Mouse (Mus musculus) midbrain, embryonic 15.5 days (tissue): ENCODE results near the gene Zfp229. TPM values are rescaled to one million over a fixed set of nuclear protein-coding genes. Genes with fewer than 3 reads are reported as not detected.
"Not testable (repeated sequence)": the region's sequence is repeated elsewhere in the genome, so short reads cannot be mapped to it uniquely, and the experiment has no call there.

Source experiments
- ATAC-seq: fragments of 200-750 bp; cut with Nextera tagmentation; replicated peaks from 2 replicates; pipeline ENCODE4 v1.8.0; 2017; ENCODE audit warnings: moderate TSS enrichment
- H3K27ac ChIP-seq: fragments of 300-500 bp; sonication (generic); 2 replicates; pipeline ENCODE4 v1.5.1; 2015; ENCODE audit warnings: mild to moderate bottlenecking, inconsistent platforms
- H3K27me3 ChIP-seq: fragments of 300-500 bp; sonication (generic); replicated peaks from 2 replicates; pipeline ENCODE4 v1.6.1; 2015; ENCODE audit warnings: inconsistent platforms
- H3K36me3 ChIP-seq: fragments of 300-500 bp; sonication (generic); replicated peaks from 2 replicates; pipeline ENCODE4 v1.6.1; 2015; ENCODE audit warnings: inconsistent platforms
- H3K4me1 ChIP-seq: fragments of 300-500 bp; sonication (generic); 2 replicates; pipeline ENCODE4 v1.6.1; 2015; ENCODE audit warnings: inconsistent platforms
- H3K4me2 ChIP-seq: fragments of 300-500 bp; sonication (generic); 2 replicates; pipeline ENCODE4 v1.6.1; 2015; ENCODE audit warnings: inconsistent platforms, mild to moderate bottlenecking, moderate library complexity
- H3K4me3 ChIP-seq: fragments of 300-500 bp; sonication (generic); 2 replicates; pipeline ENCODE4 v1.5.1; 2015; ENCODE audit warnings: mild to moderate bottlenecking, inconsistent platforms
- H3K9ac ChIP-seq: fragments of 300-500 bp; sonication (generic); 2 replicates; pipeline ENCODE4 v1.6.1; 2015; ENCODE audit warnings: mild to moderate bottlenecking, inconsistent platforms
- H3K9me3 ChIP-seq: fragments of 300-500 bp; sonication (generic); 2 replicates; pipeline ENCODE4 v1.6.1; 2016; ENCODE audit warnings: inconsistent platforms
- WGBS: fragments of 180-500 bp; shearing (Covaris S2); methylation state at CpG from one replicate; pipeline ENCODE4 v1.1.7; 2015; ENCODE audit warnings: mixed read lengths; 5-methylcytosine and 5-hydroxymethylcytosine counted together
- polyA plus RNA-seq: library from polyadenylated mRNA; unstranded; fragments of >200 nt; fragmentation: Nextera tagmentation; extraction: Ambion mirVana; gene quantifications from 2 replicates; pipeline ENCODE4 v1.2.1, GENCODE M21; 2015

The Zfp229 gene
- polyA plus RNA-seq = 10.0 and 10.7 TPM in 2 replicates

DNA sequence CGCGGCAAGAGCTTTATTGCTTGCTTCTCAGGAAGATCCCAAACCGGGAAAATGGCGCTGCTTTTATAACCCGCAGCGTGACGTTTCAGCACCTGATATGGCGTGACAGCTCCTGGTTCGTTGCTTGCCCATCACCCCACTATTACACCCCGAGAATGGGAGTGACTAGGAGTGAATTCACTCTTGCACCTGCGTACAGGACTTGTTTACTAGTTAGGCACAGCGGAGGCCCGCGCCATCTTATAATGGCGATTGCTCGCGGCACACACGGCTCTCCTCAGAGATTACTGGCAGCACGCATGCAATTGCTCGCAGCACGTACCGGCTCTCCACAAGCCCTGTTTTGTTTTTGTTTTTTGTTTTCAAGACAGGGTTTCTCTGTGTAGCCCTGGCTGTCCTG is at the start of gene Zfp229:
Gene Zfp229 (plus strand): TSS at position 301 of the 400 bp plus-strand sequence.
- ATAC-seq, H3K9ac ChIP-seq, H3K4me2 ChIP-seq, H3K27me3 ChIP-seq, H3K9me3 ChIP-seq, H3K27ac ChIP-seq, H3K4me3 ChIP-seq, H3K36me3 ChIP-seq: not testable (repeated sequence)
- WGBS = 89% methylated on average over 17 of the region's 22 CpGs
- peaks cover 14% of the 10 kb centered on the region for H3K4me1 ChIP-seq

DNA sequence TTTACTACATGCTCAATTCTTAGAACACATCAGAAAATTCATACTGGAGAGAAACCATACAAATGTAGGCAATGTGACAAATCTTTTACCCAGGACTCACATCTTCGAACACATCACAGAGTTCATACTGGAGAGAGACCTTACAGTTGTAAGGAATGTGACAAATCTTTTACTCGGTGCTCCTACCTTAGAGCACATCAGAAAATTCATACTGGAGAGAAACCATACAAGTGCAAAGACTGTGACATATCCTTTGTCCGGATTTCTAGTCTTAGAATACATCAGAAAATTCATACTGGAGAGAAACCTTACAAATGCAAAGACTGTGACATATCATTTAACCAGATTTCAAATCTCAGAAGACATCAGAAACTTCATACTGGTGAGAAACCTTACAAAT is 39.0 kb upstream of the Zfp229 start, which contains the start of gene Gm10226:
Gene Gm10226 (plus strand): TSS at position 301 of the 400 bp plus-strand sequence.
- Histone ChIP-seq H3K9me3 (no peaks in the 10 kb centered on the region), H3K27me3 (no peaks in the 10 kb centered on the region), H3K4me1 (no peaks in the 10 kb centered on the region), H3K36me3 (peaks cover 32% of the 10 kb centered on the region; the same call in 1 of the 2 replicates), H3K4me2 (no peak within 1 kb of the TSS), H3K4me3 (no peak within 1 kb of the TSS), H3K27ac (no peak within 1 kb of the TSS), H3K9ac (no peak within 1 kb of the TSS)
- ATAC-seq = no peak
- WGBS = 93% methylated on average over 3 of the region's 3 CpGs

DNA sequence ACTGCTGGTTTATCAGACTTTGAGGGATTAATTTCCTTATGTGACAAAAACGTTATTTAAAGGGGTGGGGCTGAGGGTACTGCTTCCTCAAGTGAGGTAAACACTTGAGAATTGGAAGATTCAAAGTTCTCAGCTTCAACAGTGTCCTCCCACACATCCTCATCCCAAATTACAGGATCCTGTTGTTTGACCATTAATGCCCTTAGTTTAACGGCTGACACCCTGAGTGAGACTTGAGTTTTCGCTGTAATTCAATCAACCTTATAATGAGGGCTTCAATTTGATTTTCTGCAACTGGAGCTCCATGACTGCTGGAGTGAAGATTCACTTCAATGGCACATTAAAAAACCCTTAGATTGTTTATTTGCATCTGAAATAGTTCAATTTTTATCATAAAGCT is 37.3 kb upstream of the Zfp229 start:
- Histone ChIP-seq H3K9me3 (no peaks in the 10 kb centered on the region), H3K9ac (no peak overlapping the region), H3K36me3 (peaks cover 32% of the 10 kb centered on the region; the same call in 1 of the 2 replicates), H3K27ac (no peak overlapping the region), H3K27me3 (no peaks in the 10 kb centered on the region), H3K4me3 (no peak overlapping the region), H3K4me1 (no peaks in the 10 kb centered on the region), H3K4me2 (no peak overlapping the region)
- no peak for ATAC-seq
- WGBS = 79% methylated on average over 3 of the region's 3 CpGs

DNA sequence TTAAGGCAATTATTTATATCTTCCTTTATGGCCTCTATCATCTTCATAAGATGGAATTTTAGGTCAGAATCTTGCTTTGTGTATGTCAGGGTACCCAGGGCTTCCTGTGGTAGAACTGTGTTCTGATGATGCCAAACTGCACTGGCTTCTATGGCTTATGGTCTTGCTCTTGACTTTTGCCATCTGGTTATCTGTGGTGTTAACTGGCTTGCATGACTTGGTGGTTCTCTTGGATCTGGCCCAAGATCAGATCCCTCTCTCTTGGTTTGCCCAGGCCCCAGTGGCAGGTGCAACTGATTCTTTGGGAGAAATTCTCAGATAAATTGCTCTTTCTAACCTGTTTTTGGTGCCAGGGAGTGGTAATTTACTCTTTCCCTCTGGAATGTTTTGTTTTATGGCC is 34.5 kb upstream of the Zfp229 start:
- no peaks in the 10 kb centered on the region for H3K4me1 ChIP-seq
- ATAC-seq = no peak

DNA sequence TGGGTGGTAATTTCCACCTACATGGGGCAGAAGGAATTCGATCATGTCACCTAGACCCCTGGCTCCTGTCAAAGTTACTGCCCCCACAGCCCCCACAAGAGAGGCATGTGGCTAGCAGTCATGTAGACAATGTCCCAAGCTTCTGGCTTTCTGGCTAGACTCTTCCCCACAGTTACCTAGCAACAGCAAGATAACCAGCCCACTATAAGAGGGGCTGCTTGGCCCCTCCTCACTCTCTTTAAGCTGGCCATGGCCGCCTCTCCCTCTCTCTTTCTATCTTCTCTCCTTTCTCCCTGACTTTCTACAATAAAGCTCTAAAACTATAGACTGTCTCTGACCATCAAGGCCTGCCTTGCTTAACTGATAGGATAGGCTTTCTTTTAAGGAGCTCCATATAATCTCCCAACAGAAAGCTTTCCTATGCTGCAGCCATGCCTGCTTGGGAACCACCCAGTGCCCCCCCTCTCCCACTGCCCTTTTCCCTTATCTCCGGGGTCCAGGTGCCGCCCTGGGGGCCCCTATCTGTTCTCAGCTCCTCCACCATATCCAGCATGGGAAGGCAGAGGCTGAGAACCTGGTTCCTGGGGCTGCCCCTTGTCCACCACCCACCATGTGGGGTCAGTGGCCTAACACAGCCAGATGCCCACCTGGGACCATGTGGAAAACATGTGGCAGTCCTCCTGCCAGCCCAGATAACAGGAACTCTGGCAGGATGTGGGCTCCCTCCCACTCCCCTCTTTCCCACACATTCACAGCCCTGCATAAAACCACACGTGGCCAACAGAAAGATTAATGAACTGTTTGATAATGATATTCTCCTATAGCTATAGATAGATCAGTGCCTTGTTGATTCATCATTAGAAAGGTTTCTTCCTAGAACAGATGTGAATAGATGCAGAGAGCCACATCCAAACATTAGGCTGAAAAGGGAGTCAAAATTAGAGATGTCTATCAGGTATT is 28.0 kb upstream of the Zfp229 start:
- Histone ChIP-seq H3K4me2 (no peak overlapping the region), H3K36me3 (no peaks in the 10 kb centered on the region), H3K27me3 (no peaks in the 10 kb centered on the region), H3K27ac (no peak overlapping the region), H3K4me1 (0 out of 2 replicates have a peak, but pooled peaks cover 5% of the 10 kb centered on the region), H3K9ac (no peak overlapping the region), H3K9me3 (no peaks in the 10 kb centered on the region), H3K4me3 (no peak overlapping the region)
- ATAC-seq = no peak
- 50% methylated on average over 5 of the region's 5 CpGs for WGBS

More for the DNA sequence above, 34.5 kb upstream of the Zfp229 start:
- H3K4me2 ChIP-seq = no peak overlapping the region
- H3K9ac ChIP-seq = no peak overlapping the region
- H3K9me3 ChIP-seq = no peaks in the 10 kb centered on the region
- H3K27me3 ChIP-seq = no peaks in the 10 kb centered on the region
- H3K4me3 ChIP-seq = no peak overlapping the region
- no peak overlapping the region for H3K27ac ChIP-seq
- peaks cover 13% of the 10 kb centered on the region; the same call in 1 of the 2 replicates for H3K36me3 ChIP-seq

DNA sequence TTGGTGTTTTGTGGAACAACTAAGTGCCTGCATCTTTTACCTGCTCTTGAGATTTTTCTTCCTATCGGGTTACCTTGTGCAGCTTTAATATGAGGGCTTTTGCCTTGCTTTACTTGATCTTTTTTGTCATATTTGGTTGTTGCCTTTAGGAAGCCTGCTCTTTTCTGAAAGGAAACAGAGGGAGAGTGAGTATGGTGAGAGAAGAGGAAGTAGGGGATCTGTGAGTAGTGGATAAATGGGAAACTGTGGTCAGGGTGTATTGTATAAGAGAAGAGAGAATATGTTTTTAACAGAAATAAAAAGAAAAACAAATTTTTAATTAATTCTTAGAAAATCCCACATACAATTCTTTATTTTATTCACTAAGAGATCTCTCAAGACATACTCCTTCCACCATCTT is 27.2 kb upstream of the Zfp229 start:
- Histone ChIP-seq H3K9ac (no peak overlapping the region), H3K4me1 (peaks cover 7% of the 10 kb centered on the region), H3K9me3 (no peaks in the 10 kb centered on the region), H3K4me3 (no peak overlapping the region), H3K27me3 (no peaks in the 10 kb centered on the region), H3K4me2 (no peak overlapping the region), H3K27ac (no peak overlapping the region), H3K36me3 (no peaks in the 10 kb centered on the region)
- ATAC-seq = no peak
- WGBS = 97% methylated on average over 1 of the region's 1 CpGs

DNA sequence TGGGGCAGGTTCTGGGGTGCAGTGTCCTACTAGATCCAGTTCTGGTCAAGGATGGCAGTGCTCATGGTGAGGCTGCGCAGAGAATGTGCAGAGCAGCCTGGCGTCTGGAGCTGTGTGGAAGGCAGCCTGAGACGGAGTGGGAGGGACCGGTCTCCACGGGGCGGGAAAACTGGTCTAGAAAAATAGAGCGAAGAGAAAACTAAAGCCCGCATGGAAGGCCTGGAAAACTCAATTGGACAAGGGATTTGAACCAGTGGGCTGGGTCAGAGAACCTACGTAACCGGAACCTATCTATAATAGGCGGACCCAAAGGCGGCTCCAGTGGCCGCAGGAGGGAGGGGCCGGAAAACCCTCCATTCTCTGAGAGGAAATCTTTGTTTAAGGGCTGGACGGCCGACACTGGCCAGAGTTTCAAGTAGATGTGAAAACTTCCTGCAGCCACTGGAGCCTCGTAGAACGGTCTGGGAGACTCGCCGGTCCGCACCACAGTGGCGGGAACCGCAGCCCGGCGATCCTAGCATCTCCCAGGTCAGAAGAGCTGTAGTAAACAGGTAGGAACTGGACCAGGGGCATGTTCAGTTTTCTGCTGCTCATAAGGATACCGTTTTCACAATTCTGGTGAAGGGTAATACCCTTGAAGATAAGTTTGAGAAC is 23.1 kb upstream of the Zfp229 start, which contains the start of gene Zfp760:
Gene Zfp760 (plus strand): TSS at position 399 of the 654 bp plus-strand sequence.
- Histone ChIP-seq H3K9ac (peak within 1 kb of the TSS; percentile 53), H3K36me3 (no peaks in the 10 kb centered on the region), H3K27ac (peak within 1 kb of the TSS; percentile 83), H3K4me3 (peak within 1 kb of the TSS; percentile 74), H3K4me1 (peaks cover 15% of the 10 kb centered on the region), H3K27me3 (no peaks in the 10 kb centered on the region), H3K4me2 (peak within 1 kb of the TSS; percentile 57), H3K9me3 (no peaks in the 10 kb centered on the region)
- ATAC-seq = peak; percentile 99
- 2% methylated on average over 26 of the region's 26 CpGs for WGBS

DNA sequence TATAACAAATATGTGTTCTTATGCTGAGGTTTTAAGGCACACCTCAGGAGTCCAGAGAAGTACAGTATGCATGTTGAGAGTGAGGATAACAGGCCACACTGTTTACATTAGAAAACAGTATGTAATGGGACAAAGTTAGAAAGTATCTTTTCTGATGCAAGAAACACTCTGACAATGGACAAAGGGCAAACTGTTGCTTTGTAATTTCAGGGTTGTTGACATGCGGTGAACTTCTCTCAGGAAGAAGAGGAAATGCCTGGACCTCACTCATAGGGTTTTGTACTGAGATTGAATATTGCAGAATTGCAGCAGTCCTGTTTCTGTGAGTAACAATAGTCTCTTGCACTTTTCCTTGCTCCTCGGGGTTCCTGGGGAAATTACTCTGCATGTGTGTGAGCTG is 22.2 kb upstream of the Zfp229 start:
- 27% methylated on average over 2 of the region's 2 CpGs for WGBS
- peaks cover 3% of the 10 kb centered on the region for H3K36me3 ChIP-seq
- H3K4me2 ChIP-seq = peak overlapping the region; percentile 57
- peak overlapping the region; percentile 74 for H3K4me3 ChIP-seq
- H3K27ac ChIP-seq = no peak overlapping the region
- H3K27me3 ChIP-seq = no peaks in the 10 kb centered on the region
- ATAC-seq = no peak
- H3K4me1 ChIP-seq = peaks cover 15% of the 10 kb centered on the region
- H3K9me3 ChIP-seq = no peaks in the 10 kb centered on the region
- H3K9ac ChIP-seq = peak overlapping the region; percentile 53; the same call in 1 of the 2 replicates

DNA sequence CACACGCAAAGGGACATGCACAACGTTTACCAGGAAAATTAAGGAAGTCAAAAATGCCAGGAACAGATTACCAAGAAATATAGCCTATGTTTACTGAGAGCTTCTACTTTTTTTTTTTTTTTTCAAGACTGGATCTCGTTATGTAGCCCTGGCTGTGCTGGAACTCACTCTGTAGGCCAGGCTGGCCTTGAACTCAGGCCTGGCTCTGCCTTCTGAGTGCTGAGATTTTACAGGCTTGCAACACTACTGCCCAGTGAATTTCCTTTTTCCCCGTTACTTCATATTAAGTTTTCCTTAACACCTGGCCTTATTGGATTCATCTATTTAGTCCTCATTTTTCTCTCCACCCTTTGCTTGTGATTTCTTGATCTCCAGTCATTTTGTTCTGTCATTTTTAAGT is 2.5 kb downstream of the Zfp229 start:
- WGBS = 82% methylated on average over 4 of the region's 4 CpGs
- 0 out of 2 replicates have a peak, but pooled peaks cover 3% of the 10 kb centered on the region for H3K36me3 ChIP-seq
- H3K27me3 ChIP-seq = no peaks in the 10 kb centered on the region
- peaks cover 14% of the 10 kb centered on the region for H3K4me1 ChIP-seq
- H3K4me2 ChIP-seq = peak overlapping the region; percentile 46
- H3K9ac ChIP-seq = peak overlapping the region; percentile 85; the same call in 1 of the 2 replicates
- ATAC-seq = peak; percentile 66
- no peaks in the 10 kb centered on the region for H3K9me3 ChIP-seq
- H3K4me3 ChIP-seq = peak overlapping the region; percentile 91
- H3K27ac ChIP-seq = peak overlapping the region; percentile 87

DNA sequence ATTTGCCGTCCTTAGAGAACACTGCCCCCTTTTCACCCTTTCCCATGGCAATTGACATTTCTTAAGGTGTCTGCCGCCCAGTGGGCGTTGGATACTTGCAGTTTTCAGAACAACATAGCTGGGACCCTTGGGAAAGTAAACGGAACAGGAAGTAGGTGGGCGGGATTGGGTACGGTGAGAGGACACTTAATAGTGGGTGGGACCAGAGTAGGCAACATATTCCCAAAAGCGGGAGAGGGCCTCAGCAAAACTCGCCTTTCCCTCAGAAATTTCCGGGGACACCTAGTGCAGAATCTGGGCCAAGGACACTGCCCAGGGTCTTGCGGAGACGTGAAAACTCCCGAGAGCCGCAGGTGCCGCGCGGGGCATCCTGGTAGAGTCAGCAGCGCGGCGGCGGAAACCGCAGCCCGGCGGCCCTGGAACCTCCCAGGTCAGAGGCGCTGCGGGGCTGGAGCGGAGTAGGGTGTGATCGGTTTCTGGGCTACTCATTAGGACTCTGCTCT is 3.0 kb downstream of the Zfp229 start:
- no peaks in the 10 kb centered on the region for H3K9me3 ChIP-seq
- H3K27ac ChIP-seq = peak overlapping the region; percentile 87
- peaks cover 14% of the 10 kb centered on the region for H3K4me1 ChIP-seq
- peak overlapping the region; percentile 85 for H3K9ac ChIP-seq
- peak overlapping the region; percentile 46 for H3K4me2 ChIP-seq
- H3K36me3 ChIP-seq = 0 out of 2 replicates have a peak, but pooled peaks cover 3% of the 10 kb centered on the region
- ATAC-seq = peak; percentile 98
- WGBS = under 1% methylated on average over 27 of the region's 27 CpGs
- H3K27me3 ChIP-seq = no peaks in the 10 kb centered on the region
- peak overlapping the region; percentile 91 for H3K4me3 ChIP-seq

DNA sequence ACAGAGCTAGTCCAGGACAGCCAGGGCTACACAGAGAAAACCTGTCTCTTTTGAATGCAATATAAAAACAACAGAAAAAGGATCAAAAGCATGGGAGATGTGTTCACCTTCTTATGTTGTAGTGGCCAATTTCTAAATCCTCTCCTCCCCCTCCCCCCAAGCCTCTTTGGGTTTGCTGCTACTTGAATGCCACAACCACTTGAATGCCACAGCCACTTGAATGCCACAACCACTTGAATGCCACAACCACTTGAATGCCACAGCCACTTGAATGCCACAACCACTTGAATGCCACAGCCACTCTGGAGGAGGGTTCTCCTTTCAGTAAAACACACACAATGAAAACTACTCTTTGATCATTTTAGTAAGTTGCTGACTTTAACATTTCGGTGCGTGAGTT is 22.2 kb downstream of the Zfp229 start:
- no peak for ATAC-seq
- Histone ChIP-seq H3K36me3 (no peaks in the 10 kb centered on the region), H3K4me3 (no peak overlapping the region), H3K4me1 (peaks cover 4% of the 10 kb centered on the region; the same call in 1 of the 2 replicates), H3K9me3 (no peaks in the 10 kb centered on the region), H3K9ac (no peak overlapping the region), H3K4me2 (no peak overlapping the region), H3K27me3 (no peaks in the 10 kb centered on the region), H3K27ac (no peak overlapping the region)
- 51% methylated on average over 2 of the region's 2 CpGs for WGBS
